In the genomic region with DNA sequence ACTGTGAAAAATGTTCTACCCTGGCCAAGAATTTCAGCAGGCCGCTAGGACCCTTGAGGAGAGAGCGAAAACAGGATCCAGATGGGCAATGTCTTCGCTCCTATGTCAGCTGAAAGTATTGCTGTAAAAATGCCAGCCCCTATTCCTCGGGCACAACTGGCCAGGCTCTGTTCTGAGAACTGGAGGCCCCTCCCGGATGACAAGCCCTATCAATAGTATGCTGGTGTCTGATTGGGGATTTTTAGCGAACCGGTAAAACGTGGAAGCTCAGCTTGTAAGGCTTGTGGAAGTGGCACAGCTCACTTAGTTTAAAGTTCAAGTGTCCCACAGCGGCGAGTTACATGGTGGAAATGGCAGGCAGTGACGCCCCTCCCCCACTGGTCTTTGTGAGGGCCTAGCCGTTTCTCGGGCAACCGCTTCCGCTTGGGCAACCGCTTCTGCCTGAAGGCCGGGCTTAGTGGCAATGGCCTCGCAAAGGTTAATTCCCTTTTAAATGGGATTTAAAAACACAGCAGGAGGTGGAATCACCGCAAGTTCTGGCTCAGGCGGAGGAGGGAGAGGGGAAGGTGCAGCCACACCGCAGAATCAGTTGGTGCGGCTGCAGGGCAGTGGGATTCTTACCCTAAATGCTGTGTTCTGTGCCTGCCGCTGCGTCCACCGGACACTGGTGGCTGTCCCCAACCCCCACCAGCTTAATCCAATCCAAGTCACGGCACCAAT, we compare ENCODE assay signal across 8 mouse cellular contexts. TPM values are rescaled to one million over a fixed set of nuclear protein-coding genes. Genes with fewer than 3 reads are reported as not detected.
DNase-seq lines count a peak whose midpoint lies in the region; ATAC-seq lines count a peak whose summit lies in the region.

No protein-coding gene starts in this region.

- peak; percentile 97 for ATAC-seq in granulocyte monocyte progenitor cell, adult 5-6 weeks (replicated peaks; ENCODE audit: poor library complexity, severe bottlenecking)
- ATAC-seq in intestine, embryonic 16.5 days, result peak; percentile 92
- ATAC-seq in megakaryocyte progenitor cell, adult 5-6 weeks (replicated peaks; ENCODE audit: poor library complexity), result peak; percentile 98

- no peaks in the 10 kb centered on the region for H3K36me3 ChIP-seq in intestine, embryonic 16.5 days (ENCODE audit: control insufficient read depth, insufficient read depth, low read length)

- 14% methylated on average over 26 of the region's 26 CpGs for WGBS in intestine, embryonic 16.5 days

- peak overlapping the region; percentile 38 for H3K4me3 ChIP-seq in intestine, embryonic 16.5 days (ENCODE audit: low read length)

- H3K9ac ChIP-seq in intestine, embryonic 16.5 days (ENCODE audit: low read depth, low read length), result peak overlapping the region; percentile 49

- intact Hi-C loops in left cerebral cortex, postnatal 14 days (cut with DNase I), result loop anchor here (1.0 kb wide), 1 partner anchor 219 kb away; a partner anchor contains a TSS

- H3K4me2 ChIP-seq in intestine, embryonic 16.5 days (ENCODE audit: low read depth, low read length), result peak overlapping the region; percentile 70

- no peaks in the 10 kb centered on the region; the same call in 1 of the 2 replicates for H3K4me1 ChIP-seq in intestine, embryonic 16.5 days (ENCODE audit: control insufficient read depth, insufficient read depth, low read length)

- H3K27me3 ChIP-seq in intestine, embryonic 16.5 days (replicated peaks; ENCODE audit: control insufficient read depth, insufficient read depth, low read length), result no peaks in the 10 kb centered on the region

- no peaks in the 10 kb centered on the region for H3K9me3 ChIP-seq in intestine, embryonic 16.5 days (ENCODE audit: control insufficient read depth, low read length)

- no peak overlapping the region for H3K27ac ChIP-seq in intestine, embryonic 16.5 days (ENCODE audit: low read length)

- DNase-seq in adrenal gland, postnatal 14 days, result peak; percentile 92
- peak; percentile 95 for DNase-seq in embryo, embryonic 11 days
- peak; percentile 79 to 86 for DNase-seq in left cerebral cortex, postnatal 14 days (ENCODE audit: low spot score in 2 of 2)
- peak; percentile 74 to 81 for DNase-seq in right cerebral cortex, adult 2 months (ENCODE audit: low spot score in 2 of 2)
- DNase-seq in urinary bladder, postnatal 10 days (ENCODE audit: low spot score), result peak; percentile 19

RNA-seq across cellular contexts. Expression of a gene that starts 25.7 kb away (rescaled TPM):
- 3.7 and 6.2 TPM in 2 replicates for total RNA-seq in adrenal gland, postnatal 14 days (2021)
- total RNA-seq in granulocyte monocyte progenitor cell, adult 5-6 weeks (2014; fragmentation: Nextera tagmentation), result not detected in 2 replicates
- 0.82 and 1.2 TPM in 2 replicates for total RNA-seq in granulocyte monocyte progenitor cell, adult 5-6 weeks (2017)
- polyA plus RNA-seq in intestine, embryonic 16.5 days (2015; fragmentation: Nextera tagmentation; extraction: Ambion mirVana), result not detected in 2 replicates
- 1 to 10 TPM; 4.4 to 4.5 TPM for total RNA-seq in left cerebral cortex, postnatal 14 days (2021)
- total RNA-seq in megakaryocyte progenitor cell, adult 5-6 weeks (2015), result not detected in 2 replicates
- total RNA-seq in megakaryocyte progenitor cell, adult 5-6 weeks (2017), result 0.54 and 0.74 TPM in 2 replicates

Comparison
In these comparisons a context has a peak if more than half of its experiments do, and no peak if none do; other contexts are left out.
1. DNase-seq: peak in every context shown above with its lines; median percentile 95 in embryo, embryonic 11 days; 92 in adrenal gland, postnatal 14 days; 82 in left cerebral cortex, postnatal 14 days; 78 in right cerebral cortex, adult 2 months; 19 in urinary bladder, postnatal 10 days.